ENCODE assay signal across 19 mouse cellular contexts in the genomic region with DNA sequence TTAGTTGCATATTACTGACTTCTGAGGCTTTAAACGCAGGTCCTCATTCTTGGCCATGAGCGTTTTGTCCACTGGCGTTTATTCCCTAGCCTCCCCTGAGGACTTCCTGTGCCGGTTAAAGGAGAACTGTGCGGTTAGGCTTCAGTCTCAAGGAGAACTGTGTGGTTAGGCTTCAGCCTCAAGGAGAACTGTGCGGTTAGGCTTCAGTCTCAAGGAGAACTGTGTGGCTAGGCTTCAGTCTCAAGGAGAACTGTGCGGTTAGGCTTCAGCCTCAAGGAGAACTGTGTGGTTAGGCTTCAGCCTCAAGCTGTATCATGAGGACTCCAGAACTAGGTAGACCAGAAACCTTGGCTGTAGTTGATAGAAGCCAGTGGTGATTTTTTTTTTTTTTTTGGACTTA.
"Had no signal": no experiment of that assay in that cellular context is flagged by ENCODE, and none has a peak within 500 bp of the region (broad histone marks: within the 10 kb centered on the region; RNA-seq: fewer than 3 reads in every experiment).

No protein-coding gene starts in this region.

- H3K9me3 ChIP-seq: midbrain, embryonic 10.5 days; midbrain, embryonic 12.5 days; neural tube, embryonic 13.5 days; neural tube, embryonic 15.5 days had no signal

- H3K27ac ChIP-seq: midbrain, embryonic 10.5 days; midbrain, embryonic 12.5 days; neural tube, embryonic 13.5 days; neural tube, embryonic 15.5 days had no signal

- H3K4me2 ChIP-seq: lung, embryonic 14.5 days; midbrain, embryonic 12.5 days; neural tube, embryonic 13.5 days; neural tube, embryonic 15.5 days had no signal

- H3K36me3 ChIP-seq: midbrain, embryonic 10.5 days; midbrain, embryonic 12.5 days; neural tube, embryonic 13.5 days; neural tube, embryonic 15.5 days had no signal

- H3K27me3 ChIP-seq: midbrain, embryonic 12.5 days; neural tube, embryonic 13.5 days; neural tube, embryonic 15.5 days had no signal

- ATAC-seq: midbrain, embryonic 16.5 days had no signal

- H3K9ac ChIP-seq: lung, embryonic 14.5 days; midbrain, embryonic 12.5 days; neural tube, embryonic 13.5 days; neural tube, embryonic 15.5 days had no signal

- H3K4me3 ChIP-seq: midbrain, embryonic 10.5 days; midbrain, embryonic 12.5 days; myocyte; neural tube, embryonic 13.5 days; neural tube, embryonic 15.5 days had no signal

- DNase-seq: lung, adult 18-20 months; lung, embryonic 14.5 days; lung, postnatal 10 days; lung, postnatal 4 days; midbrain, embryonic 14.5 days; retina, postnatal 1 day; right cerebral cortex, adult 18-20 months; right cerebral cortex, postnatal 25 days; right cerebral cortex, postnatal 4 days; spleen, adult 18-20 months; thymus, adult 18-20 months; thymus, postnatal 14 days; thymus, postnatal 36 days had no signal
